Mouse (Mus musculus) limb, embryonic 10.5 days (tissue): ENCODE data around the gene Rpe. TPM values are rescaled to one million over a fixed set of nuclear protein-coding genes. Genes with fewer than 3 reads are reported as not detected.

ENCODE experiments used
- DNase-seq: peaks from one replicate; pipeline ENCODE4 v3.0.0-alpha.2; 2017; ENCODE audit warnings: low spot score
- H3K27ac ChIP-seq: fragments of 300-500 bp; sonication (generic); 2 replicates; pipeline ENCODE4 v1.5.1; 2016; ENCODE audit warnings: mild to moderate bottlenecking
- H3K27me3 ChIP-seq: fragments of 300-500 bp; sonication (generic); 2 replicates; pipeline ENCODE4 v1.6.1; 2016; ENCODE audit warnings: low read depth, mild to moderate bottlenecking; ENCODE audit not compliant: poor library complexity, severe bottlenecking
- H3K36me3 ChIP-seq: fragments of 300-500 bp; sonication (generic); 2 replicates; pipeline ENCODE4 v1.6.1; 2016; ENCODE audit warnings: mild to moderate bottlenecking, moderate library complexity
- H3K4me1 ChIP-seq: fragments of 300-500 bp; sonication (generic); 2 replicates; pipeline ENCODE4 v1.6.1; 2016
- H3K4me3 ChIP-seq: fragments of 300-500 bp; sonication (generic); 2 replicates; pipeline ENCODE4 v1.5.1; 2016; ENCODE audit warnings: mild to moderate bottlenecking, moderate library complexity
- H3K9me3 ChIP-seq: fragments of 300-500 bp; sonication (generic); replicated peaks from 2 replicates; pipeline ENCODE4 v1.6.1; 2016; ENCODE audit warnings: mild to moderate bottlenecking
- WGBS: fragments of 180-500 bp; shearing (Covaris S2); methylation state at CpG from one replicate; pipeline ENCODE4 v1.1.7; 2016; 5-methylcytosine and 5-hydroxymethylcytosine counted together
- polyA plus RNA-seq: library from polyadenylated mRNA; unstranded; fragments of >200 nt; fragmentation: Nextera tagmentation; extraction: Ambion mirVana; gene quantifications from 2 replicates; pipeline ENCODE4 v1.2.1, GENCODE M21; 2016

The Rpe gene
- polyA plus RNA-seq = 40.1 and 43.2 TPM in 2 replicates

- peak within 1 kb of the TSS; percentile 87 for H3K4me3 ChIP-seq
- DNase-seq = peak; percentile 98
- H3K4me1 ChIP-seq = peaks cover 8% of the 10 kb centered on the region
- no peaks in the 10 kb centered on the region for H3K27me3 ChIP-seq
- WGBS = under 1% methylated on average over 73 of the region's 73 CpGs
- H3K9me3 ChIP-seq = no peaks in the 10 kb centered on the region
- H3K36me3 ChIP-seq = peaks cover 8% of the 10 kb centered on the region; the same call in 1 of the 2 replicates
- peak within 1 kb of the TSS; percentile 92 for H3K27ac ChIP-seq
These were observed at the start of gene Rpe for GRCm38 (mm10) chr1:66700693-66701575. Rpe (plus strand) TSS chr1:66700831.

GRCm38 (mm10) chr1:66655119-66655746 lies 45.4 kb upstream of the Rpe start:
- Histone ChIP-seq H3K27ac (no peak overlapping the region), H3K4me1 (no peaks in the 10 kb centered on the region), H3K27me3 (no peaks in the 10 kb centered on the region), H3K9me3 (no peaks in the 10 kb centered on the region), H3K36me3 (no peaks in the 10 kb centered on the region), H3K4me3 (no peak overlapping the region)
- DNase-seq = no peak
- WGBS = 73% methylated on average over 4 of the region's 4 CpGs

DNA sequence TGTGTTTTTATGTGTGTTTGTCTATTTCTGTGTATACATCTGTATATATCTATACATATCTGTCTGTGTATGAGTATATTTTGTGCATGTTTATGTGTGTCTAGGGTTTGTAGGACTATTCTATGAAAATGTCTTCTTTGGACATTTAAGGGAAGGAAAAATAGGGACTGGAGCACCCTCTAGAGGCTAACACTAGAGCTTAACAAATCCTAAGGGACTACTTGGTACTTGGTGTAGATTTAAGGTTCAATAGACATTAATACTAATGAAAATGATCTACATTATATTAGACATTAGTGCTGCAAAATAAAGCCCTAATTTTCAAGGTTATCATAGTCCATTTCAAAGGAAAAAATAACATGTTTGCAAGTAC lies 44.9 kb upstream of the Rpe start:
- no peak for DNase-seq
- Histone ChIP-seq H3K4me1 (no peaks in the 10 kb centered on the region), H3K36me3 (no peaks in the 10 kb centered on the region), H3K4me3 (no peak overlapping the region), H3K27ac (no peak overlapping the region), H3K27me3 (no peaks in the 10 kb centered on the region), H3K9me3 (no peaks in the 10 kb centered on the region)

- 80% methylated on average over 7 of the region's 7 CpGs for WGBS
- DNase-seq = no peak
- H3K27me3 ChIP-seq = no peaks in the 10 kb centered on the region
- no peaks in the 10 kb centered on the region for H3K36me3 ChIP-seq
- no peaks in the 10 kb centered on the region for H3K4me1 ChIP-seq
- H3K9me3 ChIP-seq = no peaks in the 10 kb centered on the region
- no peak overlapping the region for H3K27ac ChIP-seq
- no peak overlapping the region for H3K4me3 ChIP-seq
These were observed 29.2 kb upstream of the Rpe start for GRCm38 (mm10) chr1:66671475-66671874.

DNA sequence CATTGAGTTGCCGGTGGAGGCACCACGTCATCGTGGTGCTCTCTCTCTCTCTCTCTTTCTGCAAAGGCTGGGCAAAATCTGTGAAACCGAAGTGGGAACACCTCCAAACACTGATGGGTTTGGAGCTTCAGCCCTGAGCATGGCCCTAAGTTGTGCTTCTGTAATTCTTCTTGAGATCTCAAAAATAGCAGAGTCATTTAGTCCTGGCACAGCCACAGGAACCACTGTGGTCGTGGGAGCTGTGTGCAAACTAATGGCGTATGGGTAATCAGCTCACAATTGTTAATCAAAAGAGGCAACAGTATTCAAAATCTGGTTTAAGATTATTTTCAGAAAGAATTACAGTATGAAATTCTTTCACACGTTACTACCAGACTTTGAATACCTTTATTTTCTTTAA lies 27.8 kb upstream of the Rpe start:
- no peaks in the 10 kb centered on the region for H3K27me3 ChIP-seq
- no peak for DNase-seq
- no peaks in the 10 kb centered on the region for H3K9me3 ChIP-seq
- H3K4me1 ChIP-seq = no peaks in the 10 kb centered on the region
- no peak overlapping the region for H3K27ac ChIP-seq
- no peaks in the 10 kb centered on the region for H3K36me3 ChIP-seq
- H3K4me3 ChIP-seq = no peak overlapping the region
- WGBS = 87% methylated on average over 7 of the region's 7 CpGs

DNA sequence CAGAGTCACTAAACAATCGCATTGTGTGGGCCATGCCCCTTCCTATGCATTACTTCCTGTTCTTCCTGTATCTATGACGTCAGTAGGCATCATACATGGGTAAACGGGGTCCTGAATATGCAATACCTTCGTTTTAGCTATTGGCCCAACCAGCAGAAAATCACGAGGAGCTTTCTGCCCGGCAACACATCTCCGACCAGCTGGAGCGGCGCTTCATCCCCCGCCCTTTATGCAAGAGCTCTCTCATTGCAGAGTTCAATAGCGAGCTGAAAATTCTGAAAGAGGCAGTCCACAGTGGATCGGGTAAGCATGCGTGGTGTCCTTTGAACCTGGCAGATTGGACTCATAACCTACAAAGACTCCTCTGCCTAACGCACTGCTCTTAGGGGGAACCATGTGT lies 22.7 kb upstream of the Rpe start:
- H3K27me3 ChIP-seq = no peaks in the 10 kb centered on the region
- H3K27ac ChIP-seq = no peak overlapping the region
- no peak for DNase-seq
- H3K36me3 ChIP-seq = no peaks in the 10 kb centered on the region
- H3K9me3 ChIP-seq = no peaks in the 10 kb centered on the region
- H3K4me3 ChIP-seq = no peak overlapping the region
- H3K4me1 ChIP-seq = no peaks in the 10 kb centered on the region
- 85% methylated on average over 14 of the region's 14 CpGs for WGBS

GRCm38 (mm10) chr1:66678662-66679061 lies 22.0 kb upstream of the Rpe start:
- 44% methylated on average over 2 of the region's 2 CpGs for WGBS
- Histone ChIP-seq H3K4me1 (no peaks in the 10 kb centered on the region), H3K27me3 (no peaks in the 10 kb centered on the region), H3K36me3 (no peaks in the 10 kb centered on the region), H3K27ac (no peak overlapping the region), H3K4me3 (no peak overlapping the region), H3K9me3 (no peaks in the 10 kb centered on the region)
- DNase-seq = no peak

- no peaks in the 10 kb centered on the region for H3K4me1 ChIP-seq
- no peaks in the 10 kb centered on the region for H3K36me3 ChIP-seq
- 85% methylated on average over 5 of the region's 5 CpGs for WGBS
- no peaks in the 10 kb centered on the region for H3K27me3 ChIP-seq
- H3K9me3 ChIP-seq = no peaks in the 10 kb centered on the region
- no peak overlapping the region for H3K27ac ChIP-seq
- H3K4me3 ChIP-seq = no peak overlapping the region
- no peak for DNase-seq
These were observed 17.7 kb upstream of the Rpe start for GRCm38 (mm10) chr1:66682974-66683373.

GRCm38 (mm10) chr1:66691772-66692171 lies 8.9 kb upstream of the Rpe start:
- DNase-seq = no peak
- Histone ChIP-seq H3K27ac (no peak overlapping the region), H3K36me3 (no peaks in the 10 kb centered on the region), H3K9me3 (no peaks in the 10 kb centered on the region), H3K4me1 (no peaks in the 10 kb centered on the region), H3K27me3 (no peaks in the 10 kb centered on the region), H3K4me3 (no peak overlapping the region)
- WGBS = 78% methylated on average over 3 of the region's 3 CpGs

DNA sequence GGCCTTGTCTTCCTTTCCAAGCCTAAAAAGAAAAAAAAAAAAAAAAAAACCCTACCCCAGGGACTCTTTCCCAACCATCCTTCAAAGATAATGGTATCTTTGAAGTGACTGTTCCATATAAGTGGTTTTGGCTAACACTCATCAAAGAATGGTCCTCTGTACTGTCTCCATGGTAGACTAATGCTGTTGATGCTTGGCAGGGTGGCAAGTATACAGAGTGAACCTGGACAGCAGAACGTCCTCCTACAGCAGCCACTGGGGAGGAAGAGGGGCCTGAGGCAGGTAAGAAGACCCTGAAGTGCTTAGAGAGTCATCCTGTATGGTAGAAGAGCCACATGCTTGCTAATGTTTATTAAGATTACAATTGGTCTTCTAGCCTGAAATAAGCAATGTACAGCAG lies 8.3 kb upstream of the Rpe start:
- Histone ChIP-seq H3K4me3 (no peak overlapping the region), H3K36me3 (no peaks in the 10 kb centered on the region), H3K4me1 (no peaks in the 10 kb centered on the region), H3K9me3 (no peaks in the 10 kb centered on the region), H3K27me3 (no peaks in the 10 kb centered on the region), H3K27ac (no peak overlapping the region)
- 78% methylated on average over 1 of the region's 1 CpGs for WGBS
- no peak for DNase-seq

GRCm38 (mm10) chr1:66692780-66693392 lies 7.7 kb upstream of the Rpe start:
- 90% methylated on average over 8 of the region's 8 CpGs for WGBS
- DNase-seq = no peak
- no peak overlapping the region for H3K27ac ChIP-seq
- no peak overlapping the region for H3K4me3 ChIP-seq
- no peaks in the 10 kb centered on the region for H3K27me3 ChIP-seq
- H3K4me1 ChIP-seq = no peaks in the 10 kb centered on the region
- no peaks in the 10 kb centered on the region for H3K9me3 ChIP-seq
- H3K36me3 ChIP-seq = no peaks in the 10 kb centered on the region

DNA sequence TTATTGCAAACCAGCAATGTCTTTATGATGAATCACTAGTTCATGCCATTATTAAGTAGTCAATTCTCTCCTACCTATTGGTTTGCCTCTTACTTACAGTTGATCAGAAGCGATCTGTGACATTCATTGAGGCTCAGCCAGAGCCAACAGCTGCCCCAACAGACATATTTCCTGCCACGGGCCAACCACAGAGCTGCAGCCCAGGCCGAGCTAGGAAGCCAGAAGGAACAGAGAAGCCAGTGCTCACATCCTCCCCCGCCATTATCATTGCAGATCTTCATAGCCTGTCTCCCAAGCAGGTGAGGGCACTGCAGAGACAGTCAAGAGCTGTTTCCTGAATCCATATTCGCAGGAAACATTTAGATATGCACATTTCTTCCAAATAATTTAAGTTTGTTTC lies 6.4 kb upstream of the Rpe start:
- 83% methylated on average over 5 of the region's 5 CpGs for WGBS

DNA sequence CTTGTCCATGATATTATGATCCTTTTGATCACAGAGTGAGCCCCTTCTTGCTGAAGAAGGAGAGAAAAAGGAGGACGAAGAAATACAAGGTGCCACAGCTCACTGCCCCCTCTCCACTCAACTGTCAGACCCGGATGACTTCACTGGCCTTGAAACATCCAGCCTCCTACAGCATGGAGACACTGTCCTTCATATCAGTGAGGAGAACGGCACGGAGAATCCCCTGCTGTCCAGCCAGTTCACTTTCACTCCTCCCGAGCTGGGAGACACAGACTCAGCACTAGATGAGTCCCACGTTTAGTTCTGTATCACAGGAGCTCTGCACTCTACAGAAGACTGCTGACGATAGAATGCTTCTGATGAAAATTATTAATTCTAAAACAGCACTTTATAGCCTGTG lies 5.3 kb upstream of the Rpe start:
- H3K4me3 ChIP-seq = no peak overlapping the region
- no peak for DNase-seq
- 78% methylated on average over 7 of the region's 7 CpGs for WGBS
- no peaks in the 10 kb centered on the region for H3K9me3 ChIP-seq
- H3K27me3 ChIP-seq = no peaks in the 10 kb centered on the region
- no peak overlapping the region for H3K27ac ChIP-seq
- H3K4me1 ChIP-seq = no peaks in the 10 kb centered on the region
- no peaks in the 10 kb centered on the region for H3K36me3 ChIP-seq

More for the DNA sequence above, 6.4 kb upstream of the Rpe start:
- H3K9me3 ChIP-seq = no peaks in the 10 kb centered on the region
- no peak for DNase-seq
- H3K4me1 ChIP-seq = no peaks in the 10 kb centered on the region
- no peak overlapping the region for H3K4me3 ChIP-seq
- no peaks in the 10 kb centered on the region for H3K27me3 ChIP-seq
- no peak overlapping the region for H3K27ac ChIP-seq
- H3K36me3 ChIP-seq = no peaks in the 10 kb centered on the region
